Mouse (Mus musculus) gastrocnemius, adult 18-20 months (tissue): ENCODE measurements around the gene Stub1. TPM values are rescaled to one million over a fixed set of nuclear protein-coding genes. Genes with fewer than 3 reads are reported as not detected.
"Not testable (repeated sequence)": the region's sequence is repeated elsewhere in the genome, so short reads cannot be mapped to it uniquely, and the experiment has no call there.

Source experiments
- DNase-seq: peaks from one replicate; pipeline ENCODE4 v3.0.0; 2021; ENCODE audit warnings: low spot score
- total RNA-seq, 2 experiments: library from RNA; stranded (reverse); gene quantifications; 2 replicates each; pipeline ENCODE4 v1.2.3; 2021

Gene Stub1
- total RNA-seq, 2 experiments from 2014 or later: 88.4 to 92.9 TPM

DNA sequence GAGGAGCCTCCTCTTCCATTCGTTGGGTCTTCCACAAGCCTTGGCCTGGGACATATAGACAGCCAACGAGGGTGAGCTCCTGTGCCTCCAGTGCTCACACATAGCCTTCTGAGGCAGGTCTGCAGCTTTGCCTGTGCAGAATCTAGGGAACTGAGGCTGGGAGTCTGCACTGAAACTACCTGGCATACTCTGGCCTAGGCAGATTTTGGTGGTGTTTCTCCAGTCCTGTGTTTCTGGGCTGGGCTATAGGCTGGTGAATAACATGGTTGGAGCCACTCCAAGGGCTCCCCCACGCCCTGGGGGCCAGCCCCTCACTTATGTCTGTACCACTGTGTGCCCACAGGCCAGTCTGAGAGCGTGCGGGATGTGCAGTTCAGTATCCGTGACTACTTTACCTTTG, 7.9 kb downstream of the Stub1 start:
- DNase-seq: no peak

DNA sequence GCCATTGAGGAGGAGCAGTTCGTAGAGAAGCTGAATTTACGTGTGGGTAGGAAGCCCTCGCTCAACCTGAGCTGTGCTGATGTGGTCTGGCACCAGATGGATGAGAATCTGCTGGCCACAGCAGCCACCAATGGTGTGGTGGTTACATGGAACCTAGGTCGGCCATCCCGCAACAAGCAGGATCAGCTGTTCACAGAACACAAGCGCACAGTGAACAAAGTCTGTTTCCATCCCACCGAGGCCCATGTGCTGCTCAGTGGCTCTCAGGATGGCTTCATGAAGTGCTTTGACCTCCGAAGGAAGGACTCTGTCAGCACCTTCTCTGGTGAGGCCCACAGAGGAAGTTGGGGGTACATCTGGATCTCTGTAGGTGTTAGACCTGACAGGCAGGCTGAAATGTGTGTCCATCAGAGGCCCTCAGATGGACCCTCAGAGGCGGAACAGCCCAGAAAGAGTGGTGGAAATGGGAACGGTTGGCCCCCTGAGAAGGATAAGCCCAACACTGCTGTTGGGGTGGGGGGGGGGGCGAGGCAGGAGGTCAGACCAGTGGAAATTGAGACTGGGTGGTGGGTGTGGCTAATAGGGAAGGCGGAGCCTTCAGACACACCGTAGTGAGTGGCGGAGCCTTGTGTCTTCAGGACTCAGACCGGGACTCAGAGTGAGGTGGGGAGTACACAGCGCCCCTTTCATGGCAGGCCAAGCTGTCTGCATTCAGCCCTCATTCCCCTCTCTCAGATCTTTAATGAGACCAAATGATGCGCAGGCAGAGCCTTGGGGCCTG, 8.7 kb downstream of the Stub1 start:
- DNase-seq: no peak

DNA sequence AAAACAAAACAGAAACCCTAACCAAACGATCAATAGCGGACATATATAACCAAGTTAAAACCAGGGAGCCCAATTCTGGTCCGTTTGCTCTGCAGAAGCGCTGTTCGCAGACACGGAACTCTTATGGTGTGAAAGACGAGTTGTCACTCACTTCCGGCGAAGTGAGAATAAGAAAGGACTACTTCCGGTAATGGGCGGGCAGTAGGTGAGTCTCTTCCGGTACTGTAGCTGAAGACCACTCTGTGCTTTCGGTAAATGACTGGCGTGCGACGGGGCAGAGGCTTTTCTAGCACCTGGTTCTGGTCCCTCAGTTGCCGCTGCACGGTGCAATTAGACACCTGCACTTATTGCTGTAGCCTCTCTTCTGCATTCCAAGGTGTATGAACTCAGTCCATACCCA, 9.8 kb downstream of the Stub1 start, which contains the start of gene Wdr24:
Gene Wdr24 (plus strand): TSS at position 176 of the 400 bp plus-strand sequence.
- peak; percentile 84 for DNase-seq

DNA sequence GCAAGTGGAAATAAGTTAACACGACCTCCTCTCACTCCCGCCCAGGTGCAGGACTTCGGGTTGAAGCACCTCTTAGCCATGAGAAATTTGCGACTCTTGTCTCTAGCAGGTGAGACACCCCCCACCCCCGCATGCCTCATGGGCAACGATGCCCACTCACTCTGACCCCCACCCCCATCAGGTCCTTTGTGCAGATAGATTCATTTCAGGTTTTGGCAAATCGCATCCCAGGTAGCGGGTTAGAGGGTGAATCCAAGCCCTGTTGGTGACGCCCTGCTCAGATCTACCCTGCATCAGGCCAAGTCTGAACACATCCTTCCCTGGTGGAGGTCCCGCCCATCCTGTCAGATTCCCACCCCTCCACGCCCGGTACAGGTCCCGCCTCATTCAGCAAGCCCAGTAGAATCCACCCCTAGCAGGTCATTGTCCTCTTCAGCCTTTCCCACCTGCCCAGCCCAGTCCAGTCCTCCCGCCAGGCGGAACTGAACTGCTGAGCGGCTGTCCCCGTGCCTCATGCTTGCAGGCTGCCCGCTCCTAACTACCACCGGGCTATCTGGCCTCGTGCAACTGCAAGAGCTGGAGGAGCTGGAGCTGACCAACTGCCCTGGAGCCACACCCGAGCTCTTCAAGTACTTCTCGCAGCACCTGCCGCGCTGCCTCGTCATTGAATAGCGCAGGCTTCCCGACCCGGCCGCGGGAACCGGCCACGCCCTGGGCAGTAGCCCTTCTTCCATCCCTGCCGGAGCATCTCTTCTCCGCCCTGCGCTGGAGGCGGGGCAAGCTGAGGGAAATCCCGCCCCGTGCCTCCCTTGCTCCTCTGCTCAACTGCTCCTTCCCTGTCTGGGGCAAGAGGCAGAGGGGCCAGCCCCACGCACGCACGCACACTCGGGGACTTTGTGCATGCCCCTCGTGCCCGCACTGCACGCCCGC, 14.1 kb downstream of the Stub1 start:
- DNase-seq: no peak

DNA sequence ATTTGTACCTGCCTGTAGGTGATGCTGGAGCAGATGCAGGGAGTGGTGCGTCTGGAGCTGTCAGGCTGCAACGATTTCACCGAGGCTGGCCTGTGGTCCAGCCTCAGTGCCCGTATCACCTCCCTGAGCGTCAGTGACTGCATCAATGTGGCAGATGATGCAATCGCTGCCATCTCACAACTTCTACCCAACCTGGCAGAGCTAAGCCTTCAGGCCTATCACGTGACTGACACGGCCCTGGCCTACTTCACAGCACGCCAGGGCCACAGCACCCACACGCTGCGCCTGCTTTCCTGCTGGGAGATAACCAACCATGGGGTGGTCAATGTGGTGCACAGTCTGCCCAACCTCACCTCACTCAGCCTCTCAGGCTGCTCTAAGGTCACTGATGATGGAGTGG, 15.5 kb downstream of the Stub1 start:
- DNase-seq: no peak

DNA sequence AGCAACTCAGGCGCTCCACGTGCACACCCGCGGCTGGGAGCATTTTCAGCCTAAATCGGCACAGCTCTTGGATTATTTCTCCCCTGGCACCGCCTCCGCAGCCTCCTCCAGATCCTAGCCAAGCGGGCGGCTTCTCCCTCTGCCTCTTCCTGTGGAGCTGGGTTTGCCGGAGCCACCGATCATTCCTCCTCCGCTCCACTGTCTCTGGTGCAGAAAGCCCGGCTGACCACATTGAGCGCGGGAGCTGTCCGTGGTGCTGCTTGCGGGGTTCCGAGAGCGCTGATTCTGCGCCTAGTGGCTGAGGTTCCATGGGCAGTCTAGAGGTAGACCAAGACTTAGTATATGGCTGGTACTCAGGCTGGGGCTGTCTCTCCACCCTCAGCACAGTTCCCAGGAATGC, 19.7 kb downstream of the Stub1 start:
- DNase-seq: peak; percentile 71

DNA sequence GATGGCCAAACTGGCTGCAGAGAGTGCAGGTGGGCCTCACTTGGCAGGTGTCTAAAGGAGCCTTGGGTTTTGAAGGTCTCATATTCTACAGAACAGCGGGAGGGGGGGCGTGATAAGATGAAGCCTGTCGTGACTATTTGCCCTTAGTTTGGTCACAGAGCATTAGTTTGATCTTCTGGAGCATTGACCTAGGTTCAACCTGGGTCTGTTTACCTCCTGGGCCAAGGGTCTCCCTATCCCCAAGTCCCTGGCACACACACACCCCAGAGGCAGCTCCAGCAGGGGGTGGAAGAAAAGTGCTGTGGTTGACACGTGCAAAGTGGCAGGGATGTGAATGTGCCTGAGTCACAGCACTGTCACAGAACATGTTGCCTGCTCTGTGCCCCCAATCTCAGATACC, 22.3 kb downstream of the Stub1 start:
- DNase-seq: no peak

DNA sequence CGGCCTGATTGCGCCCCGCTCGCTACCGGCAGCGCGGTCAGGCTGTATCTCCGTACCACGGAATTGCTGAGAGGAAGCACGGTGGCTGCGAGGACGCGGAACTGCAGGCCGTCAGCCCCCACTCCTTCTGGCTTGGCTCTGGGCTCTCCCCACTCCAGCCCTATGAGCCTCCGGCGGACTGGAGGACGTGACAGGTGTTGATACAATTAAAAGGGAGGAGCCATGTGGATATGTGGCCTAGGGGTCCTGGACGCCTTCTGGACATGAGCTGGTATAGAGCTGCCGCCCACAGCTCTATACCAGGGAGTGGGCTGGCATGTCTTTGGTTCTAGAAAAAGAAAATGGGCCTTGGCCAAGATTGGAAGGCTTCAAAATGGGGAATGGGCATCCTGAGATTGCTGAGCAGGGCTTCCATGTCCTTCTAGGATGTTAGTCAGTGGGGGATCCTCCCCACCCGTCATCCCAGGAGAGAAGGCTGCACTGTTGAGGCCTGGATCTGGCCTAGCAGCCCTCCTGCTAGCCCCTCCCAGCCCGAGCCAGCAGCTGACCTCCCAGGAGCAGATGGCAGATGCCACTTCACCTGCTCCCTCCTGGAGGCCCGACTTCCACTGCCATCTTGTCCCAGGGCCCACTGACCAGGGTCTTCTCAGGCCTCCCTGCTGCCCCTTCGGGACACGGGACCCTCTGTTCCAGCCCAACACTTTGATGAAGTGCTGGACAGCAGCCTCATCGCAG, 23.4 kb downstream of the Stub1 start:
- DNase-seq: no peak

DNA sequence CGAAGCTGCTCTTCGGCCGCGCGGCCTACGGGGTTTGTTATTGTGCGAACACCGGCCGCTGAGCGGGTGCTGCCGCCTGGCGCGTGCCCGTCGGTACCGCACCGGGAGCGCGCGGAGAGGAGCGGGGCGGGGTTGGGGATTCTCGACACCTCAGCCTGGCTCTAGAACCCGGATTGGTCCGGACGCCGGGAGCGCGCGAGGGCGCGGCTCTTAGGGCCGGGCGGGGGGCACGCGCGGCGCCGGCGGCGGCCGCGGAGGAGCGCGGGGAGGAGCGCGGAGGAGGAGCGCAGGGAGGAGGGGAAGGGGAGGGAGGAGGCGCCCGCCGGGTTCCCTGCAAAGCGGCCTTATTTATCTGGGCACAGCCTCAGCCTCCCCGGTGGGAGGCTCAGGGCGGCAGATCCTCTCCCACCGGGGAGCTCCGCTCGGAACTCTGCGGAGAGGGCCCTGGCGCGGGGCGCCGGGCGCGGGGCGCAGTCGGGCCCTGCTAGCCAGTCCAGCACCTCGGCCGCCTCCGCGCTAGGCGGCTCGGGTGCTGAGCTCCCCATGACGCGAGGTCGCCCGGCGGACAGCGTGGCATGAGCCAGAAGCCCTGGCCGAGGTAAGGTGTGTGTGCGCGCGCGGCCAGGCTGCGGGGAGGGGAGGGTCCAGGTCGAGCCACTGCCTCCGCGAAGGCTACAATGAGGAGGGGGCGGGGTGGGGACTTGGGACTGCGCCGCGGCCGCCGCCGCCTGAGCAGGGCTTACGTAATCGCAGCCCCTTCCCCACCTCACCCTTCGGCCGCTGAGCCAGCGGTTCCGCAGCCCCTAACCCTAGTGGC, 24.2 kb downstream of the Stub1 start, which contains the start of gene Fbxl16:
Gene Fbxl16 (plus strand): TSS at position 297 of the 817 bp plus-strand sequence.
- no peak for DNase-seq

DNA sequence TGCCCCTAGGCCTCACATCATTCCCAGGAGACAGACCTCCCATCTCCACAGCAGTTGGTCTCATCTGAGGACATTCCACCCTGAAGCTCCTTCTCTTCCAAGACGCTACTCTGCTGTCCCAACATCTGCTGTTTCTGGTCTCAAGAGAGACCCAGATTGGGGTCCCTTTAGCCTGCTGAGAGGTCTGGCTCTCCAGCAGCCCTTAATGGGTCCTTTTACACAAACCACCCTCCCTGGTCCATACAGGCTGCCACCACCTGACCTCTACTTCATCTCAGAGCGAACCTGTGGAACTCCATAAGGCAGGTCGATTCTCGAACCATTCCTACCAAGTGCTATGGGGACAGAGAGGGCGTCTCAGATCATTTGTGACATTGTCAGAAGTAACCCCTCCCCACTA, 25.2 kb downstream of the Stub1 start:
- no peak for DNase-seq

DNA sequence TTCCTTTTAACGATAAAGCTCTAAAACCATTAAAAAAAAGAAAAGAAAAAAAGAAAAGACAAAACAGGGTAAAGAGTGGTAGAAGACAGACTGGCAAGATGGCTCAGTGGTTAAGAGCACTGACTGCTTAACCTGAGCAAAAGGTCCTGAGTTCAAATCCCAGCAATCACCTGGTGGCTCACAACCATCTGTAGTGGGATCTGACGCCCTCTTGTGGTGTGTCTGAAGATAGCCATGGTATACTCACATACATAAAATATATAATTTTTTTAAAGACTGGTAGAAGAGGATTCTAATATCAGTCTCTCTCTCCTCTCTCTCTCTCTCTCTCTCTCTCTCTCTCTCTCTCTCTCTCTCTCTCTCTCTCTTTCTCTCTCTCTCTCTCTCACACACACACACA, 25.8 kb downstream of the Stub1 start:
- DNase-seq: not testable (repeated sequence)

DNA sequence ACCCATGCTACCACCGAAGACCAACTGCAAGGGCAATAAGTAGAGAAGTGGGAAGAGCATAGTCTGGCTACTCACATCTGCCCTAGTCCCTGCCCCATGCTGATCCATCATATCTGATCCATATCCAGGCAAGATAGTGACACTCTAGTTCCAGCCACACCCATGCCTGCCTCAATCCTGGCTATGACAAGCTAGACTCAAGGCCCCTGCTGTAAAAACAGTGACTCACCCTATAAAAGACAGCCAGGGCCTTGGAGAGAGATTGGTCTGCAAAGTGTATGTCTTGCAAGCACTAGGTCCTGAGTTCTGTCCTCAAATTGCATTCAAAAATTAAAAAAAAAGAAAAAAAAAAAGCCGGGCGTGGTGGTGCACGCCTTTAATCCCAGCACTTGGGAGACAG, 26.7 kb downstream of the Stub1 start:
- no peak for DNase-seq

DNA sequence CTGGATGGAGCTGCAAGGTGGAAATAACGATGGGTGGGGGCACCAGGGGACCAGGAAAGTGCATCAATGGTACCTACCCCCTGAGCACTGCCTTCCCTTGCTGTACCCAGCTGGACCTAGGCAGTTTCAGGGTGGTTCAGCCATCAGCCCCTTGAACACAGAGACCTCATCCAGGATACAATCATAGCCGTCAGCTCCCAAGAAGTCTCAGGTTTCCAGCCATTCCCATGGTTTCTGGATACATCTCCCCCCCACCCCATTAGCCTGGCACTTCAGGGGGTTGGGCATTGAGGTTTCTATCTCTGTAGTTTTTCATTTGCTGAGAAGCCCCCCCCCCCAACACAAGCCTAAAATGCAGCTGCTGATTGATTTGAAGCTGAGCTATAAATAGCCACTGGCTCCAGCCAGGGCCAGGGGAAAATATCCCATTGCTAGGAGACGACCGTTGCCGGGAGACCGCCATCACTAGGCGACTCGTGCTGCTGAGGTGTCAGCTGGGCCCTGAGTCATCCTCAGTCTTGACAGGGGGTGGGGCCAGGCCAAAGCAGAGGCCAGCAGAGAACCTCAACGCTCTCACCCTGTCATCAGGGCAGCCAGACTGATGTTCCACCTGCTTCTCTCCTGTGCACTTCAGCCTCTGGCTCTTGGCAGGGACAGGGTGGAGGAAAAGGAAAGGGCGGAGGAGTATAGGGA, 30.2 kb downstream of the Stub1 start:
- DNase-seq: peak; percentile 27

DNA sequence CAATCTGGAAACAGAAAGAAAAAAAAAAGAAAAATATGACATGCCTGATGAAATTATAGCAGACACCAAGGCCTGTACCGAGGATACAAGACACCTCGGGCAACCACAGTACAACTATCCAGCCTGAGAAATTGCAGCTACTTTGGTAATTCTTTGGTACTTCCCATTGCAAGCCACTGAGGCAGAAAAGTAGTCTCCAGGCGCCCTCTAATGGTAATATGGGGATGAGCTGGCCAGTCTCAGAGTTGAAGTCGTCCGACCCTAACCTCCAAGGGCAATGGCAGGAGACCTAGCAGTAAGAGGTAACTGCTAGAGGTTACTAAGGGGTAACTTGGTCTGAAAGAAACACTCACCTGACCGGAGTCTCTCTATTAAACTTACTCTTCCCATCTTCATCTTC, 32.2 kb downstream of the Stub1 start:
- peak; percentile 78 for DNase-seq

DNA sequence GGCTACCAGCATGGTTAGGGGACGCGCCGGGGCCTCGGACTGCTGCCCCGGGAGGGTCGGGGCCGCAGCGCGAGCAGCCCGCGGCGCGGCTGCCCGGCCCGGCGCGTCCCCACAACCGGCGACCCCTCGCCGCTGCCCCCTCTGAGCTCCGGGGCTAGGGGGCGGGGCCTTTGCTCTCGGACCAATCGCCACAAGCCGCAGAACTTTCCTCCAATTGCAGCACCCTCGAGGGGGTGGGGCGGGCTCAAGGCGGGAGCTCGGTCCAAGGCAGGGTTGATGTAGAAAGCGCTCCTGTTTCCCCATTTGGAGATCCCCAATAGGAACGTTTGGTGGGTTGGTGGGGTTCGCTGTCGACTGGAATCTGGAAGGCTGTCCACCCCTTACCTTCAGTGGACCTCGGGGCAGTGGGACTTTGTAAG, 36.2 kb downstream of the Stub1 start, which contains the start of gene Metrn:
Gene Metrn (minus strand): TSS at position 186 of the 419 bp plus-strand sequence.
- peak; percentile 87 for DNase-seq

DNA sequence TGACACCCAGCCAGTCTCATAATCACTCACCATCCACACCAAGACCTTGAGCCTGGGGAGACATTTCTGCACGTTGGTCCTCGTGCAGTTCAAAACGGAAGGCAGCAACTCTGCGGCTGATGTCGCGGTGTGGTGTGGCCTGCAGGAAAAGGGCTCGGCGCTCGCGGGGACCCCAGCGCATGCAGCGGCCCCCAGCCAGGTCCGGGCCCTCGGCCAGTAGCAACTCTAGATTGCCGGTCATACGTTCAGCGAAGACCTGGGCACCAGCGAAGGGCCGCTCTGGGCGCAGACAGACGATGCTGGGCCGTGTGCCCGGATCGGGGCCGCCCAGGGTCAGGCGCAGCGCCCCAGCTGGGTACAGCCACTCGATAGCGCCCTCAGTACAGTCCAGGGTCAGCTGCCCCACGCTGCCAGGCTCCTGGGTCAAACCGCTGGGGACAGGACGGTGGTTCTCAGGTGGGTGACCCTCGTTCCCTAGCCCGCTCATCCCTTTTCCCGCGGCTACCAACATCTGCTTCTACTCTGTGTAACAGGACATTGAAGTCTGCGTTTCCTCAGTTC, 36.9 kb downstream of the Stub1 start:
- DNase-seq: peak; percentile 60

DNA sequence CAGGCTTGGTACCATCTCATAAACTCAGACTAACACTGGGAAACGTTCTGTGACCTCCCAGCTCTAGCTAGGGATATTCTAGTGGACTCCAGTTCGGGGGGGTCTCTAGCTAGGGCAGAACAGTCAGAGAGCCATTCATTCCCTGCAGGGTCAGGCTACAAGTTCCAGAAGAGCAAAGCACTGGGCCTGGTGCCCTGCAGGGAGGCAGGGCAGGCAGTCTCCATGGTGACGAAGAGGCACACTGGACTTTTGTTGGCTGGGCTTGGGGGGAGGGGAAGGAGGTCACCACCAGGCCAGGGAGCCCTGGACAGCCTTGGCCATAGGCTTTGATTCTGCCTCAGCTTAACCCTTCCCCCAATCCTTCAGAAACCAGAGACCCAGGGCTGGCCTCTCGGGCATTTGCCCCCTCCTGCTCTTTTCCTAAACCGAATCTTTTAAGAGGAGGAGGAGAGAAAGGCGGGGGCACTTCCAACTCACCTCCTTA, 37.6 kb downstream of the Stub1 start, which contains the start of gene AC134908.4:
Gene AC134908.4 (minus strand): TSS at position 51 of the 484 bp plus-strand sequence.
- no peak for DNase-seq

DNA sequence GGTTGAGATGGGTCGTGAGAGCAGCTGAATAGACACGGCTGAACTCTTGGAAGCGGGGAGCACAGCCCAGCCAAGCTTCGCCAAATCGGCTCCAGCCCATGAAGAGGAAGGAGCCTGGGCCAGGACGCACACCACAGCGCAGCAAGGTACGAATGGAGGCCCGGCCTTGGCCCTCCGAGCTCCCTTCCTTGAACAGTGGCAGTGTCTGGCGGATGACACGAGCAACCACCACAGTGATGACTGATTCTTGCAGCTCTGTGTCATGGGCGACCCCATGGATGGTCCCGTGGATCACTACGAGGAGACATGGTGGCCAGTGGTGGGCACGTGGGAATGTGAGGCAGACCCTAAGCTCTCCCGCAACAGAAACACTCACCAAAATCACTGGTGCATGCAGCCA, 38.2 kb downstream of the Stub1 start:
- no peak for DNase-seq

DNA sequence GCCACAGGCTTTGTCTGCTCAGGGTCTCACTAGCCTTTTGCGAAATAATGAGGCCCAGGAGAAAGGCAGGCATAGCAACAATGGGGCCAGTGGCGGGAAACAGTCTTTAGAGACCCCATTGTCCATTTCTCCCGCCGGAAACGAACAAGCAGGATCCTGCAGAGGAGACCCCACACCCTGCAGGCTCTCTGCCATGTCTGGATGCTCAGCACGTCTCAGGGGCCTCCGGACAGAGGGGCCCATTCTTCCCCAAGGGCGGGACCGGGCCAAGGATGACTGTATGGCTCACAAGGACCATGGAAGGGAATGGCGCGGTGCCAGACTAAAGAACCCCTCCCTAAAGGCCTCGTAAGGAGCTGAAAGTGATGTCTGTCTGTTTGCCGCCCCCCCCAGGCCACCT, 39.0 kb downstream of the Stub1 start:
- DNase-seq: no peak
